Mouse (Mus musculus): ENCODE measurements at regions not wholly inside any gene's neighbourhood (a gene's known extent, or its start where the extent isn't known, plus 50 kb on each side); places are given as distances from the start of the nearest gene placed in this dataset.

DNA sequence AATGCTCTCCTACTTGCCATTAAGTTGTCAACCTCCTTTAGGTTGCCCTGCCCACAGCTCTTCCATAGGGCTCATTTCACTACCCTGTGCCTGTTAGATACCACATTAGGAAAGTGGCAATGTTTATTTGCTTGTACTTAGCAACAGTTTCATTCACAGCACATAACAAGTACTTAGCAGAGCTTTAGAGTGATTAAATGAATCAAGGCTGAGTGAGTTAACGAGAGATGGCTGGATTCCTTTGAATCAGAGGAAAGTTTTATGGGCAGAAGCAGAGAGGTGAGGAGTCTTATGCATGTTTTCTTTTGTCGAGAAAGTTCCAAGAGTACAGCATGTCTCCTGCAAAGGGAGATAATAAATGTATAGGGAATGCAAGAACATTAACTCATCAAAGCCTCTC, 60.5 kb downstream of the Ptgs2 start:
- TF ChIP-seq CTCF (IDR thresholded peaks at IDR 0.05; ENCODE audit: insufficient read depth, low read length): no peak
- TF ChIP-seq POLR2A (IDR thresholded peaks at IDR 0.05; ENCODE audit: borderline replicate concordance, extremely low read depth, low read depth, low read length): no peak

Data from lung, adult 2 months (tissue).